Mouse (Mus musculus) midbrain, postnatal 0 days (tissue): ENCODE measurements around the gene Pakap. TPM values are rescaled to one million over a fixed set of nuclear protein-coding genes. Genes with fewer than 3 reads are reported as not detected.

Experiments used
- ATAC-seq: fragments of 200-750 bp; cut with Nextera tagmentation; 2 replicates; pipeline ENCODE4 v1.8.0; 2017; ENCODE audit warnings: moderate number of reproducible peaks, mild to moderate bottlenecking, moderate TSS enrichment, moderate library complexity; ENCODE audit not compliant: low FRiP score
- DNase-seq: peaks from one replicate; pipeline ENCODE4 v3.0.0-alpha.2; 2015; ENCODE audit warnings: low spot score
- H3K27ac ChIP-seq: fragments of 300-500 bp; sonication (generic); 2 replicates; pipeline ENCODE4 v1.5.1; 2014; ENCODE audit warnings: low read depth, mild to moderate bottlenecking, low read length, mixed read lengths
- H3K27me3 ChIP-seq: fragments of 300-500 bp; sonication (generic); 2 replicates; pipeline ENCODE4 v1.6.1; 2014; ENCODE audit warnings: low read length, control low read depth, mixed read lengths; ENCODE audit not compliant: insufficient read depth
- H3K36me3 ChIP-seq: fragments of 300-500 bp; sonication (generic); 2 replicates; pipeline ENCODE4 v1.6.1; 2014; ENCODE audit warnings: low read length, control low read depth, mixed read lengths; ENCODE audit not compliant: insufficient read depth
- H3K4me1 ChIP-seq: fragments of 300-500 bp; sonication (generic); 2 replicates; pipeline ENCODE4 v1.6.1; 2014; ENCODE audit warnings: mild to moderate bottlenecking, control low read depth, antibody characterized with exemption, low read length, mixed read lengths; ENCODE audit not compliant: insufficient read depth
- H3K4me2 ChIP-seq: fragments of 300-500 bp; sonication (generic); 2 replicates; pipeline ENCODE4 v1.6.1; 2014; ENCODE audit warnings: low read depth, mild to moderate bottlenecking, low read length, mixed read lengths; ENCODE audit not compliant: poor library complexity, severe bottlenecking
- H3K4me3 ChIP-seq: fragments of 300-500 bp; sonication (generic); 2 replicates; pipeline ENCODE4 v1.5.1; 2014; ENCODE audit warnings: low read depth, mild to moderate bottlenecking, low read length, moderate library complexity
- H3K9ac ChIP-seq: fragments of 300-500 bp; sonication (generic); replicated peaks from 2 replicates; pipeline ENCODE4 v1.6.1; 2014; ENCODE audit warnings: mild to moderate bottlenecking, low read length, moderate library complexity, mixed read lengths; ENCODE audit not compliant: poor library complexity, severe bottlenecking
- H3K9me3 ChIP-seq: fragments of 300-500 bp; sonication (generic); 2 replicates; pipeline ENCODE4 v1.6.1; 2016; ENCODE audit warnings: low read length, control low read depth
- CTCF ChIP-seq: IDR thresholded peaks from 2 replicates; pipeline ENCODE4 v1.5.1; 2016; ENCODE audit warnings: antibody characterized with exemption, mild to moderate bottlenecking
- WGBS: fragments of 180-500 bp; shearing (Covaris S2); extraction: QIAGEN DNeasy Blood & Tissue Kit; methylation state at CpG from one replicate; pipeline ENCODE4 v1.1.7; 2014; 5-methylcytosine and 5-hydroxymethylcytosine counted together
- polyA plus RNA-seq: library from polyadenylated mRNA; unstranded; fragments of >200 nt; fragmentation: Nextera tagmentation; extraction: Ambion mirVana; gene quantifications from 2 replicates; pipeline ENCODE4 v1.2.1, GENCODE M21; 2015
- total RNA-seq: library from RNA; depleted of rRNA; stranded (reverse); fragments of >200 nt; gene quantifications from 2 replicates; pipeline ENCODE4 v1.2.3, GENCODE M21; 2014

The Pakap gene
- total and polyA plus RNA-seq, 2 experiments from 2014 or later, result 8.4 to 13.5 TPM

DNA sequence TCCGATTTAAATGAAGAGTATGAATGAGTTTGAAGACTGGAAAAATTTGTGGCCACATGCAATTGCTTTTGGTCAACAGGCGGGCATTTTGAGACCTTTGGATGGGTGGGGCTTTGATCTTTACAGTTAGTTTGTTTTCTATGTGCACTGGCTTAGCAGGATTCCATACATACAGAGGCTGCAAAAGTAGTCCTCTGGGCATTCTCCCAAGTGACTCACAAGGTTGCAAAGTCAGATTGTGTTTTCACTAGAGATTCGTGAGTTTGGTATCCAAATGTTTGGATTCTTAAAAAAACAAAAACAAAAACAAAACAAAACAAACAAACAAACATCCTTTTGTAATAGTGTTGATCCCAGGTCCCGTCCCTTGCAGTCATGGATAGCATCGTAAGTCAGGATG is 7.7 kb downstream of the Pakap start:
- no peaks in the 10 kb centered on the region for H3K4me1 ChIP-seq
- WGBS, result 82% methylated on average over 5 of the region's 5 CpGs

DNA sequence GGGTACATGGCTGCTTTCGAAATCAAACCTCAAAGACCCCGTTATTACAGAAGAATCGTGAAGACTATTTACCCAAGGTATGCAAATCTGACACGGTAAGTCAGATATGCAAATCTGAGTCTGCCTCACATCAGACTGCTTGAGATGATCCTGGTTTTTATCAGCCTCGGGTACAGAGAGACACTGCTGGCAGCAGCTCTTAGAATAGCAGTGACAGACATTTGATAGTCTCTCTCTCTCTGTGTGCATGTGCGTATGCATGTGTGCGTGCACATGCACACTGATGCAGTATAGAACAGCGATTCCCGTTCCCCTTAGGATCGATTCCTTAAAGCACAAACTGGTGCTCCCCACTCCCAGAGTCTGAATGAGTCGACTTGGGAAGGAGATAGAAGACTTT is 8.1 kb downstream of the Pakap start:
- Histone ChIP-seq H3K4me2 (no peak overlapping the region), H3K27ac (no peak overlapping the region)
- no peak for ATAC-seq

More for the DNA sequence above, 7.7 kb downstream of the Pakap start:
- no peak overlapping the region for H3K4me2 ChIP-seq
- H3K27me3 ChIP-seq, result no peaks in the 10 kb centered on the region
- H3K4me3 ChIP-seq, result no peak overlapping the region
- no peaks in the 10 kb centered on the region for H3K36me3 ChIP-seq
- H3K27ac ChIP-seq, result no peak overlapping the region
- no peaks in the 10 kb centered on the region for H3K9me3 ChIP-seq
- ATAC-seq, result no peak
- no peak for TF ChIP-seq CTCF
- no peak for DNase-seq
- no peak overlapping the region for H3K9ac ChIP-seq

DNA sequence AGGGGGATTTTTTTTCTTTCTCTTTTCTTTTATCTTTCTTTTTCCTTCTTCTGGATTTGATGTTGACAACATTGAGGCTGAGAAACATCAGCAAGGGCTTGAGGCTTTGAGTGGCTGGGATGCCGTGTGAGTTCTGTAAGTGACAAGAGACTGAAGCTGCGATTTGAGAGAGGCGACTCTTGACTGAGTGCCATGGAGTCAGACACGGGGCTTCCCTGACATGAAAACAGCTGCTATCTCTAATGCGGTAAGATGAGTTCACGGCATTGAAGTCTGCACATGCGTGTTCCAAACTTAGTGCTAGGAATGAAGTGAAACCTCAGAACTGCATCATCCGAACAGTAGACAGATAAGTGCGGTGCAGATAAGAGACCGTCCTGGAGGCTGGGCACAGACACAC is 11.7 kb downstream of the Pakap start:
- Histone ChIP-seq H3K27ac (no peak overlapping the region), H3K9me3 (no peaks in the 10 kb centered on the region), H3K27me3 (no peaks in the 10 kb centered on the region), H3K4me1 (no peaks in the 10 kb centered on the region), H3K4me3 (no peak overlapping the region), H3K36me3 (no peaks in the 10 kb centered on the region), H3K4me2 (no peak overlapping the region), H3K9ac (no peak overlapping the region)
- ATAC-seq (no peak), DNase-seq (no peak)
- TF ChIP-seq CTCF, result no peak
- WGBS, result 81% methylated on average over 10 of the region's 10 CpGs

More for the DNA sequence above, 8.1 kb downstream of the Pakap start:
- WGBS, result 68% methylated on average over 11 of the region's 11 CpGs
- Histone ChIP-seq H3K9ac (no peak overlapping the region), H3K27me3 (no peaks in the 10 kb centered on the region), H3K4me1 (no peaks in the 10 kb centered on the region), H3K9me3 (no peaks in the 10 kb centered on the region), H3K4me3 (no peak overlapping the region), H3K36me3 (no peaks in the 10 kb centered on the region)
- DNase-seq, result no peak
- TF ChIP-seq CTCF, result no peak

DNA sequence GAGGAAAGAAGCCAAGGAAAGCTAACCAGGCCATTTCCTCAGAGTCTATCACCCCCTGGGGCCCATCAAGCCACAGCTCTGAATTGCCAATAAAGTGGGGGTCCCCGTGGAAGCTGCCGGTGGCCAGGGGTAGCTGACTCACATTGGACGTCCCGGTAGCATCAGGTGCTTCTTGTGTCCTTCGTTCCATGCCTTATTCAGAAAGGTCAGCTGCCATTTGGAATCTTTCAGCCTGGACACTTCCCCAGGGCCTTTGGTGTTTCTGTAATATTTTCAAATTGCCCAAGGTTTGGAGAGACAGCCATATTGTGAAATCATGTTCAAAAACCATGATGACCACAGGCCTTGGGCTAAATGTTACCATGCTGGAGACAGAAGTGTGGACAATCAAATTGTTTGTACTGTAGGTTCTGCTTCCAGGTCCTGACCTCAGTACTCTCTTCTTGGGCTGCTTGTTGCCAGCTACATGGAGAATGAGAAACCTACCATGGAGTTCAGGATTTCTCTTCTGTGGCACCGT is 17.4 kb downstream of the Pakap start:
- Histone ChIP-seq H3K9ac (no peak overlapping the region), H3K4me1 (no peaks in the 10 kb centered on the region), H3K36me3 (no peaks in the 10 kb centered on the region), H3K27ac (no peak overlapping the region), H3K4me2 (no peak overlapping the region), H3K4me3 (no peak overlapping the region), H3K9me3 (no peaks in the 10 kb centered on the region), H3K27me3 (no peaks in the 10 kb centered on the region)
- DNase-seq (no peak), ATAC-seq (no peak)
- no peak for TF ChIP-seq CTCF
- 89% methylated on average over 6 of the region's 6 CpGs for WGBS

DNA sequence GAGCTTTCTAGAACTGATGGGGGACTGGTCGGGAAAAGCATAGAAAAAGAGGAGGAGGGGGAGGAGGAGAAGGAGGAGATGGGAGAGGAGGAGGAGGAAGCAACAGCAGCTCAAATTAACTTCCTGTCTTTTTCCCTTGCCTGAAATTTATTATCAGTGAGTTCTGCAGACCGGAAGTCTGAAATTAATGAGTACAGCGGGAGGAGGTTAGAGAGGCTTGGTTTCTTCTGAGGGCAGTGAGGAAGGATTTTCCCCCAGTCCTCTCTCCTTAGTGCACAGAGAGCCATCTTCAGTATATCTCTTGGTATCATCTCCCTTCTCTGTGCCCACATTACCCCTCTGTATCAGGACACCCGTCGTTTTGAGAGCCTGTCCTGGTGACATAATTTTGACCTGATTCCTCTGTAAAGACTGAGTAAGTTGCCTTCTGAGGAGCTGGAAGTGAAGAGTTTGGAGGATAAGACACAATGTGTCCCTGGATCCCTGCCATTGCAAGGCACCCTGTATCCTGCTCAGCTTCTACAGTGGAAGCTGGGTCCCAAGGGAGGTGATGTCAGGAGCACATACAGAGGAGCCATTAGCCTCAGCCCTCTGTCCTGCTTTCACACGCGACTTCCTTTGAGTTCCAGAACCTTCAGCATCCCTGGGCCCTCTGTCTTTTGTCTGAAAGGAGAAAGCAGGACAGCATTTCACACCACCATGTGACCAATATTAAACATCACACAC is 19.1 kb downstream of the Pakap start:
- WGBS, result 77% methylated on average over 7 of the region's 7 CpGs
- no peak overlapping the region for H3K27ac ChIP-seq

DNA sequence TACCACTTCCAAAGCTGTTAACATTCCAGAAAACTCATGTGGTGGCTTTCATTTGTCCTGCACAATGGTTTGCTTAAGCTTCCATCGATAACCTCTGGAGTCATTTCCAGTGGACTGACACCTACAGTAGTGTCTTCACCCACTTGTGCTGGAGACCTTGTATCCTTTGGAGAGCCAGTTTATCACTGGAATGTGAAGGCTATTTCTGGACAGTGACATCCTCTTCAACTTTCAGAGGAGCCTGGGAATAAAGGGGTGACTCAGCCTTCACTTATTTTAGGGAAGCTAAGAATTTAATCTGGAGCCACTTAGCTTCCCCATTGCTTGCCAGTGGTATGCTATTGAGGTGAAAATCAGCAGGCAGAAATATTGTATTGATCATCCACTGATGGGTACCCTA is 20.4 kb downstream of the Pakap start:
- TF ChIP-seq CTCF, result no peak
- 93% methylated on average over 1 of the region's 1 CpGs for WGBS

More for the DNA sequence above, 19.1 kb downstream of the Pakap start:
- H3K27me3 ChIP-seq, result no peaks in the 10 kb centered on the region
- no peak overlapping the region for H3K4me3 ChIP-seq
- no peak overlapping the region for H3K4me2 ChIP-seq
- H3K4me1 ChIP-seq, result no peaks in the 10 kb centered on the region
- H3K9me3 ChIP-seq, result no peaks in the 10 kb centered on the region
- H3K36me3 ChIP-seq, result no peaks in the 10 kb centered on the region
- DNase-seq (no peak), ATAC-seq (no peak)
- H3K9ac ChIP-seq, result no peak overlapping the region
- no peak for TF ChIP-seq CTCF

More for the DNA sequence above, 20.4 kb downstream of the Pakap start:
- Histone ChIP-seq H3K4me3 (no peak overlapping the region), H3K4me2 (no peak overlapping the region), H3K9me3 (no peaks in the 10 kb centered on the region), H3K4me1 (no peaks in the 10 kb centered on the region), H3K36me3 (no peaks in the 10 kb centered on the region), H3K27ac (no peak overlapping the region), H3K9ac (no peak overlapping the region), H3K27me3 (no peaks in the 10 kb centered on the region)
- ATAC-seq (no peak), DNase-seq (no peak)
